Mouse (Mus musculus): ENCODE results near the gene Wnt9b. TPM values are rescaled to one million over a fixed set of nuclear protein-coding genes. Genes with fewer than 3 reads are reported as not detected.

Wnt9b gene
- polyA plus RNA-seq (2015; fragmentation: Nextera tagmentation; extraction: Ambion mirVana): not detected in 2 replicates

- no peaks in the 10 kb centered on the region for H3K9me3 ChIP-seq
- peak within 1 kb of the TSS; percentile 43 for H3K4me3 ChIP-seq
- H3K9ac ChIP-seq: peak within 1 kb of the TSS; percentile 65
- H3K27ac ChIP-seq (replicated peaks): no peak within 1 kb of the TSS
- ATAC-seq (ENCODE audit: low read depth): peak; percentile 47
- peaks cover 15% of the 10 kb centered on the region for H3K4me1 ChIP-seq (replicated peaks)
- no peaks in the 10 kb centered on the region for H3K36me3 ChIP-seq
- H3K27me3 ChIP-seq: peaks cover 86% of the 10 kb centered on the region
- H3K4me2 ChIP-seq: peak within 1 kb of the TSS; percentile 77
- WGBS: under 1% methylated on average over 50 of the region's 68 CpGs
Observed at GRCm38 (mm10) chr11:103749306-103750089, at the start of gene Wnt9b. Wnt9b (minus strand) TSS chr11:103749821.

GRCm38 (mm10) chr11:103789951-103790350, 40.3 kb upstream of the Wnt9b start:
- Histone ChIP-seq H3K4me1 (replicated peaks) (0 out of 2 replicates have a peak, but pooled peaks cover under 1% of the 10 kb centered on the region), H3K4me2 (no peak overlapping the region), H3K36me3 (no peaks in the 10 kb centered on the region), H3K4me3 (no peak overlapping the region), H3K9ac (no peak overlapping the region), H3K27me3 (peaks cover 17% of the 10 kb centered on the region), H3K9me3 (no peaks in the 10 kb centered on the region), H3K27ac (replicated peaks) (no peak overlapping the region)
- 75% methylated on average over 5 of the region's 5 CpGs for WGBS
- ATAC-seq (ENCODE audit: low read depth): no peak

DNA sequence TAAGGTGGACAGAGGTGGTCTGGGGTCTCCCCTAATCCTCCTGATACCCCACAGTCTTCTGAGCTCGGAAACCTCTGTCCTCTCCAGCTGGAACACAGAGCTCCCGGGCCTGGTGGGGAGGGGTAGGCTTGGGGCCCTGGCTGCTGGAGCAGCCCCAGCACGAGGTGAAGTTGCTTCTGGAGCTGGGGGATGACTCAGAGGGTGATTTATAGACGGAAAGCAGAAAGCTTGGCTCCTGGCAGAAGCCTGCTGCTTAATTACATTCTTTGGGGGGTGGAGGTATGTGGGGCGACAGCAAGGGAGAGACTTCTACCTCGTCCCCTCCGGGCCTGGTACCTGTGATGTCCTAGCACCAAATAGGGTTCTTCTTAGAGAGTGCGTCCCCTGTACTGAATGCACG, 30.5 kb upstream of the Wnt9b start:
- Histone ChIP-seq H3K27me3 (peaks cover 24% of the 10 kb centered on the region), H3K27ac (replicated peaks) (no peak overlapping the region), H3K4me3 (no peak overlapping the region), H3K9me3 (no peaks in the 10 kb centered on the region), H3K36me3 (no peaks in the 10 kb centered on the region), H3K9ac (peak overlapping the region; percentile 12; the same call in 1 of the 2 replicates), H3K4me1 (replicated peaks) (peaks cover 10% of the 10 kb centered on the region; the same call in 1 of the 2 replicates), H3K4me2 (no peak overlapping the region)
- WGBS: 42% methylated on average over 9 of the region's 9 CpGs
- no peak for ATAC-seq (ENCODE audit: low read depth)

GRCm38 (mm10) chr11:103774228-103774530, 24.6 kb upstream of the Wnt9b start:
- Histone ChIP-seq H3K9ac (peak overlapping the region; percentile 66), H3K4me3 (peak overlapping the region; percentile 42), H3K27ac (replicated peaks) (no peak overlapping the region), H3K4me1 (replicated peaks) (peaks cover 45% of the 10 kb centered on the region), H3K9me3 (no peaks in the 10 kb centered on the region), H3K4me2 (peak overlapping the region; percentile 69), H3K36me3 (no peaks in the 10 kb centered on the region), H3K27me3 (peaks cover 80% of the 10 kb centered on the region)
- WGBS: under 1% methylated on average over 19 of the region's 19 CpGs
- ATAC-seq (ENCODE audit: low read depth): no peak

DNA sequence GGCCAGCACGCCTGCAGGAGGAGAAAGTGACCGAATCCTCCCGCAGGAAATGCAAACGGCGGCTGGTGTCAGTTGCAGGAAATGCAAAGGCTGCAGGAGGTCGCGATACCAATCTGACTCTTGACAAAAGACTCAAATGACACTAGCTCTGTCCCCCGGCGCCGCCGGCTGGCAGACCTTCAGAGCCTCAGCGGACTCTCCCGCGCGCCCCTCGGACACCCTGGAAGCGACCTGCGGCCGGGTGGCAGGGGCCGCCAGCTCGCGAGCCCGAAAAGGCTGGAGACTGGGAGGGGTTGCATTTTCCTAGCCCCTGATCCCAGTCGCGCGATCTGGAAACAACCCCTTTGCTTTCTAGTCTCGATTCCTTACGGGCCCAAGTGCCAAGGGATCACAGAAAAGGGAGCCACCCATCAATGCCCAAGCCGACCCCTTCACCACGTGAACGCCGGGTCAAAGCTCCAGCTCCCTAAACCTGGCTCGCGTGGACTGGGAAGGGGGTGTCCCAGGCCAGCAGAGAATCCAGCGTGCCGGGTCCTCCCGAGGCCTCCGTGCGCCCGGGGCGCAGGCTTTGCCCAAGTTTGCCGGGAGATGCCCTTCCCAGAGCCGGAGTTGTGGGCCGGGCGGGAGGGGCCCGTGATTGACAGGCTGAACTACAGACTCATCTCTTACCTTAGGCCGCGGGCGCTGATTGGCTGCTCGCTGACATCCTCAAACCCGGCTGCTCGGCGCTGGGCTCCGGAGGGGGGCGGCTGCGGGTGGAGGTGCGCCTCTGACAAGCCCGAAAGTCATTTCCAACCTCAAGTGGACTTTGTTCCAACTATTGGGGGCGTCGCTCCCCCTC, 24.0 kb upstream of the Wnt9b start, which contains the start of gene Wnt3:
Gene Wnt3 (plus strand): TSS at position 764 of the 841 bp plus-strand sequence.
- H3K4me1 ChIP-seq (replicated peaks): peaks cover 45% of the 10 kb centered on the region
- under 1% methylated on average over 60 of the region's 60 CpGs for WGBS
- H3K4me2 ChIP-seq: peak within 1 kb of the TSS; percentile 69
- ATAC-seq (ENCODE audit: low read depth): peak; percentile 34; the same call in 1 of the 2 replicates
- H3K27me3 ChIP-seq: peaks cover 81% of the 10 kb centered on the region
- no peak within 1 kb of the TSS for H3K27ac ChIP-seq (replicated peaks)
- no peaks in the 10 kb centered on the region for H3K36me3 ChIP-seq
- peak within 1 kb of the TSS; percentile 66 for H3K9ac ChIP-seq
- no peaks in the 10 kb centered on the region for H3K9me3 ChIP-seq
- H3K4me3 ChIP-seq: peak within 1 kb of the TSS; percentile 42

GRCm38 (mm10) chr11:103772505-103773386, 23.1 kb upstream of the Wnt9b start:
- H3K36me3 ChIP-seq: no peaks in the 10 kb centered on the region
- peak overlapping the region; percentile 69 for H3K4me2 ChIP-seq
- no peak for ATAC-seq (ENCODE audit: low read depth)
- peak overlapping the region; percentile 42 for H3K4me3 ChIP-seq
- peaks cover 43% of the 10 kb centered on the region for H3K4me1 ChIP-seq (replicated peaks)
- peaks cover 90% of the 10 kb centered on the region for H3K27me3 ChIP-seq
- H3K9me3 ChIP-seq: no peaks in the 10 kb centered on the region
- peak overlapping the region; percentile 66 for H3K9ac ChIP-seq
- WGBS: 2% methylated on average over 23 of the region's 23 CpGs
- no peak overlapping the region for H3K27ac ChIP-seq (replicated peaks)

DNA sequence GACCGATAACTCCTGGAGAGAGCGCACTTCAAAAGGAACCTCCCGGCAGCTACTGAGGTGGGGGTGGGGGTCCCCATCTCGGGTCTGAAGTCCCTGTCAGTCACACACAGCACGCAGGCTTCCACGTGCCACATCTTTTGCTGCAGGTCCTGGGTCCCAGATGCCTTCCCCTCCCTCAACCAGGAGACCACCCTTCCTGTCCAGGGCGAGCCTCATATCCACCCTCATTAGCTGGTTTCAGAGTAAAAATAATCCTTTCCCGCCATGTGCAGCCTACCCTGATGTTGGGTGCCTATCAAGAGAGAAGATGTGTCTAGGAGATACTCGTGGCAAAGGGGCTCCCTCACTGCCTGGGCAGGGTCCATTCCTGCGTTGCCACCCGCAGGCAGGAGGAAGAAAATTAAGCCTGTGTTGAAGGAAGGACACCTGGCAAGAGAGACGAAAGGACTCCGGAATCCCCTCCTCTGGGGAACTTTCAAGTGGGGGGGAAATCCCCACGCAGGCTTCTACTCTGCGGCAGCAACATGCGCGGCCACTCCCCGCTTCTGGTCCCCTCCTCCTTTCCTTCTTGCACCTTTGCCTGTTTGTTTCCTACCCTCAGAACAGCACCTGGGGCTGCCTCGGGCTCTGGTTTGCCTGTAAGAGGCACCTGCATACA, 21.7 kb upstream of the Wnt9b start:
- Histone ChIP-seq H3K27me3 (peaks cover 87% of the 10 kb centered on the region), H3K27ac (replicated peaks) (no peak overlapping the region), H3K9me3 (no peaks in the 10 kb centered on the region), H3K4me3 (0 out of 2 replicates have a peak overlapping the region, but pooled peaks have one; percentile 4), H3K9ac (no peak overlapping the region), H3K4me2 (peak overlapping the region; percentile 24), H3K36me3 (no peaks in the 10 kb centered on the region), H3K4me1 (replicated peaks) (peaks cover 42% of the 10 kb centered on the region)
- ATAC-seq (ENCODE audit: low read depth): no peak
- WGBS: 4% methylated on average over 19 of the region's 19 CpGs

GRCm38 (mm10) chr11:103765556-103766011, 16.0 kb upstream of the Wnt9b start:
- peak; percentile 71; the same call in 1 of the 2 replicates for ATAC-seq (ENCODE audit: low read depth)
- WGBS: 2% methylated on average over 6 of the region's 6 CpGs
- Histone ChIP-seq H3K4me2 (no peak overlapping the region), H3K27ac (replicated peaks) (peak overlapping the region; percentile 46; the same call in 1 of the 2 replicates), H3K4me1 (replicated peaks) (peaks cover 22% of the 10 kb centered on the region), H3K27me3 (peaks cover 39% of the 10 kb centered on the region), H3K36me3 (no peaks in the 10 kb centered on the region), H3K4me3 (no peak overlapping the region), H3K9me3 (no peaks in the 10 kb centered on the region), H3K9ac (0 out of 2 replicates have a peak overlapping the region, but pooled peaks have one; percentile 26)

- H3K4me2 ChIP-seq: no peak overlapping the region
- ATAC-seq (ENCODE audit: low read depth): no peak
- no peak overlapping the region for H3K27ac ChIP-seq (replicated peaks)
- H3K9ac ChIP-seq: no peak overlapping the region
- peaks cover 30% of the 10 kb centered on the region for H3K27me3 ChIP-seq
- H3K36me3 ChIP-seq: no peaks in the 10 kb centered on the region
- WGBS: 46% methylated on average over 6 of the region's 6 CpGs
- H3K9me3 ChIP-seq: no peaks in the 10 kb centered on the region
- peaks cover 20% of the 10 kb centered on the region for H3K4me1 ChIP-seq (replicated peaks)
- H3K4me3 ChIP-seq: no peak overlapping the region
Observed at GRCm38 (mm10) chr11:103764601-103765000, 15.0 kb upstream of the Wnt9b start.

DNA sequence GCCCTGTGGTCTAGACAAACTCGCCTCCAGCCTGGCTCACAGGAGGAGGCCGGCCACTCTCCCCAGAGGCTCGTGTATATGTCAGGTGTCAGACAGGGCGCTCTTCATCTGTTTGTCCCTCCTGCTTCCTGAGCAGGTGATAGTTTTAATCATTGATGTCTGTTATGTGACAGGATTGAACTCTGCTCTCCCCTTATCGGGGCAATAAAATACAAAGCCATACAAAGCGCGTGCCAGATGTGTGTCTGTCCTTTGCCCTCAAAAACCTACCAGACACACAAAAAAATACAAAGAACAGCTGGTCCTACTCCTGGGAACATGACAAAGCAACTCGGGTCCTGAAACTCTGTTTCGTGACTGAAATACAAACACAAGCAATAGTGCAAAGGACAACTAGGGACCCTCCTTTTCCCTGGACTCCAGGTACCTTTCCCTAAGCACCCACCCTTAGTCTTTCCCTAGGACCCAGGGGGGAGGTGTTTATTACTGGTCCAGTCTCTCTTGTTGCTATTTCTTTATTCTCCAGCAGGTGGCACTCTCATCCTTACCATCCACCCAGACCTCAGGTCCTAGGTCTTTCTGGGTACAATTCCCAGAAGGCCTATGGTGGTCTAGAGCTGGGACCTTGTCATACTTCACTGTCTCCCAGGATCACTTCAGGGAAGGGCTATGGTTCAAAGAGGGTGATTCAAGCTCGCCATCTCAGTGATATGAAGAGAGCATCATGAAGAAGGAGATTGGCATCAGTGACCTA, 14.0 kb upstream of the Wnt9b start:
- Histone ChIP-seq H3K36me3 (no peaks in the 10 kb centered on the region), H3K9me3 (no peaks in the 10 kb centered on the region), H3K27ac (replicated peaks) (no peak overlapping the region), H3K4me1 (replicated peaks) (peaks cover 20% of the 10 kb centered on the region), H3K27me3 (peaks cover 23% of the 10 kb centered on the region), H3K4me2 (no peak overlapping the region), H3K4me3 (no peak overlapping the region), H3K9ac (no peak overlapping the region)
- peak; percentile 25 for ATAC-seq (ENCODE audit: low read depth)
- 31% methylated on average over 10 of the region's 10 CpGs for WGBS

All from neural tube, embryonic 13.5 days (tissue).